Mouse (Mus musculus) embryonic facial prominence, embryonic 10.5 days (tissue): ENCODE measurements around the gene Strn3. TPM values are rescaled to one million over a fixed set of nuclear protein-coding genes. Genes with fewer than 3 reads are reported as not detected.
"Not testable (repeated sequence)": the region's sequence is repeated elsewhere in the genome, so short reads cannot be mapped to it uniquely, and the experiment has no call there.

Experiments used
- DNase-seq: peaks from one replicate; pipeline ENCODE4 v3.0.0-alpha.2; 2017; ENCODE audit warnings: low spot score
- H3K27ac ChIP-seq: fragments of 300-500 bp; sonication (generic); replicated peaks from 2 replicates; pipeline ENCODE4 v1.5.1; 2016; ENCODE audit warnings: mild to moderate bottlenecking
- H3K27me3 ChIP-seq: fragments of 300-500 bp; sonication (generic); replicated peaks from 2 replicates; pipeline ENCODE4 v1.6.1; 2016; ENCODE audit warnings: low read depth, mild to moderate bottlenecking; ENCODE audit not compliant: poor library complexity, severe bottlenecking
- H3K36me3 ChIP-seq: fragments of 300-500 bp; sonication (generic); replicated peaks from 2 replicates; pipeline ENCODE4 v1.6.1; 2016; ENCODE audit warnings: mild to moderate bottlenecking, moderate library complexity
- H3K4me1 ChIP-seq: fragments of 300-500 bp; sonication (generic); 2 replicates; pipeline ENCODE4 v1.6.1; 2016
- H3K4me3 ChIP-seq: fragments of 300-500 bp; sonication (generic); 2 replicates; pipeline ENCODE4 v1.5.1; 2016; ENCODE audit warnings: mild to moderate bottlenecking, moderate library complexity
- H3K9me3 ChIP-seq: fragments of 300-500 bp; sonication (generic); 2 replicates; pipeline ENCODE4 v1.6.1; 2016; ENCODE audit warnings: mild to moderate bottlenecking
- WGBS: fragments of 180-500 bp; shearing (Covaris S2); methylation state at CpG from one replicate; pipeline ENCODE4 v1.1.7; 2016; 5-methylcytosine and 5-hydroxymethylcytosine counted together
- polyA plus RNA-seq: library from polyadenylated mRNA; unstranded; fragments of >200 nt; fragmentation: Nextera tagmentation; extraction: Ambion mirVana; gene quantifications from 2 replicates; pipeline ENCODE4 v1.2.1, GENCODE M21; 2016

Strn3 gene
- polyA plus RNA-seq, 1 experiment from 2014 or later, result 41.3 TPM

DNA sequence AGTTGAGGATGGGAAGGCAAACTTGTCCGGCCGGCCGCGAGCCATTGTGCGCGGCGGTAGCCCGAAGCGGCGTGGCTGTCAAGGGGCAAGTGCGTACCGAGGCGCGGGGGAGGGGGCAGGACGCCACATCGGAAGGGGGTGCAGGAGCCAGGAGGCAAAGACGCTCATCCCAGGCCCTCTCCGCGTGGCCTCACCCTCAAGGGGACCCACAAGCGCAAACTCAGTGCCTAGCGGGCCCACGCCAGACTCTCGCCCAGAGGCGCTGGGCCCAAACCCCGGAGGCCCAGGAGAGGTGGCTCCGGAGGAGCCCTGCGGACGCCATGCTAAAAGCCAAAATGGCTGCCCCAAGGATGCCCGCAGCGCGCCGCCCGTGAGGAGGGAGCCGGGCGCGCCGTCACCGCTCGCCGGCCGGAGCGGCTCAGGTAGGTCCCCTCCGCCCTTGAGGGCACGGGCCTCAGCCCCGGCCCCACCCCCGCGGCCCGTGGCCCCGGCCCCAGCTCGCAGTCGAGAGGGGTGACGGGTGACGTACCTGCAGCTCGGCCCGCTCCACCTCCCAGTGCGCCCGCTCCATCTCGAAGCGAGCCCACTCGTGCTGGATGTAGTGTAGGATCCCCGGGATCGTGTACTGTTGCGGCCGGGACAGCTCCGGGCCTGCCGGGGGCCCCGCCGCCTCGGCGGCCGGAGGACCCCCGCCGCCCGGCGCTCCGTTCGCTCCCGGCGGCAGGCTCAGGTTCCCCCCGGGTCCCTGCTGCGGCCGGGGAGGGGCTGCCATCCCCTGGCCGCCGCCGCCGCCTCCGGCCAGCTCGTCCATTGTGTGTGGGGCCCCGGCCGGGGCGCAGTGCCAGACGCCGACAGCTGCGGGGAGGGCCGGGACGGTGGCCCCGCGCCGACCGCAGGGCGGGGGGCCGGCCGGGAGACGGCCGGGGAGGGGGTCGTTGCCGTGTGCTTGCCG lies 528 bp downstream of the Strn3 start, which contains the start of gene Ap4s1:
Gene Ap4s1 (plus strand): TSS at position 141 of the 952 bp plus-strand sequence.
- H3K27ac ChIP-seq, result peak within 1 kb of the TSS; percentile 100
- peaks cover 17% of the 10 kb centered on the region for H3K4me1 ChIP-seq
- no peaks in the 10 kb centered on the region for H3K27me3 ChIP-seq
- WGBS, result under 1% methylated on average over 108 of the region's 108 CpGs
- DNase-seq, result peak; percentile 84
- no peaks in the 10 kb centered on the region for H3K36me3 ChIP-seq
- H3K9me3 ChIP-seq, result no peaks in the 10 kb centered on the region
- H3K4me3 ChIP-seq, result peak within 1 kb of the TSS; percentile 98

DNA sequence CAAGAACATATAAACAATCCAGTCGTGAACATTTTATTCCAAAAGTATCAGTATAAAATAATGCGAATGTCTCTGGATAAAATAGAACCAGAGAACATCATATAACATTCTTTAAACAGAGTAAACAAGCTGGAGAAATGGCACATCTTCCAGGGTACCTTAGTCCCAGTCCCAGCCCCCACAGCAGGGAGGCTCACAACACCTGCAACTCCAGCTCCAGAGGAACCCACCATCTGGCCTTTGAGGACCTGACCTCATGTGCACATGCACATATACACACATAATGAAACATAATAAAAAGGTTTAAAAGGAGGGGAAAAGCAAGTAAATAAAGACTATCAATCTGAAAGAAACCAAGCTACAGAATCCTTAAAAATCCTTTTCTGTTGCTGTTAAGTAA lies 3.2 kb downstream of the Strn3 start:
- WGBS, result 92% methylated on average over 2 of the region's 2 CpGs
- Histone ChIP-seq H3K9me3 (no peaks in the 10 kb centered on the region), H3K4me3 (no peak overlapping the region), H3K27ac (no peak overlapping the region), H3K4me1 (peaks cover 17% of the 10 kb centered on the region), H3K27me3 (no peaks in the 10 kb centered on the region), H3K36me3 (peaks cover 9% of the 10 kb centered on the region; the same call in 1 of the 2 replicates)
- DNase-seq, result no peak

DNA sequence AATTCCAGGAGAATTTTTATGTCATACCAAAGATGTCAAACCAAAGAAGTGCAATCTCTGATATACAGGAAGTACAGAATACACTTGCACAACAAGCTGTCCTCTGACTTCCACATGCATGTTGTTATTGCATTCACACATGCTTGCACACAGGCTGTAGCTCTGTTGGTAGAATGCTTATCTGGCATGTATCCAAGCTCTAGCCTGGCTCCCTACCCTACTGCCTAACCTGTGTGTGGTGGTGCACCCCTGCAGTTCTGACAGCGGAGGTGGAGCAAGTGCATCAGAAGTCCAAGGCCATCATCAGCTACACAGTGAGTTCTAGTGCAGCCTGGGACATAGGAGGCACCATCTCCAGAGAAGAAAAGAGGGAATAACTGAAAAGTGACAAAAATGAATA lies 12.9 kb downstream of the Strn3 start:
- Histone ChIP-seq H3K27ac (no peak overlapping the region), H3K9me3 (no peaks in the 10 kb centered on the region), H3K36me3 (peaks cover 12% of the 10 kb centered on the region), H3K4me3 (no peak overlapping the region), H3K27me3 (no peaks in the 10 kb centered on the region), H3K4me1 (peaks cover 4% of the 10 kb centered on the region; the same call in 1 of the 2 replicates)
- DNase-seq, result no peak
- WGBS, result 92% methylated on average over 1 of the region's 1 CpGs

DNA sequence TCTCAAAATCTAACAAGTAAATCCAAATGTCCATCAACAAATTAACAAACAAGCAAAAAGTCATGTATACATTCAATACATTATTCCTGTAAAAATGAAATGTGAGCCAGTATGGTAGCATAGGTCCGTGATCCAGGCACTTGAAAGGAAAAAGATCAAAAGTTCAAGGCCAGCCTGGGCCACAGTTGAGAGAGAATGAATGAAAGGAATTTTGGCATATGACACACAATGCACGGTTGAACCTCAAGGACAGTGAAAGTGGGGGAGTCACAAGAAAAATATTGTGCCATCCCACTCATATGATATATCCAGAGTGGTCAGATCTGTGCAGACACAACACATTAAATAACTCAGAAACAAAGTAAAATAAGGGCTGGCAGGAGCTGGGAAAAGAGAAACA lies 15.3 kb downstream of the Strn3 start:
- Histone ChIP-seq H3K4me1 (peaks cover 9% of the 10 kb centered on the region; the same call in 1 of the 2 replicates), H3K36me3 (peaks cover 3% of the 10 kb centered on the region; the same call in 1 of the 2 replicates), H3K27ac (no peak overlapping the region), H3K9me3 (no peaks in the 10 kb centered on the region), H3K4me3 (no peak overlapping the region), H3K27me3 (no peaks in the 10 kb centered on the region)
- DNase-seq, result no peak
- WGBS, result 67% methylated on average over 2 of the region's 2 CpGs

DNA sequence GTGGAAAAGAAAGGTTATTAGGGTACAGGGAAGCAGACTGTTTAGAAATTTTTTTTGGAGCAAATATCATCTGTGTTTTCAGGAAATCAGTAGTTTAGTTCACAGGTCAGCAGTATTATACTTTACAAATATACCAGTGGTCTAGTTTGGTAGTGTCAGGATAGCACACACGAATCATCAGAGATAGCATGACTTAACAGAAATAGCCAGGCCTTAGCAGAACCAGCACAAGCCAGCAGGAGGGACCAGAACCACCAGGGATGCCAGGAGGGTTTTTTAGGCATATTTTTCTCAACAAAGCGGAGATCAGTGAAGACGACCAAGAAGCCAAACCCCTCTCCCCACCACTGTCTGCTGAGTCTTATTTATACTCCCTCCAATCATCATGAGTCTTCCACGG lies 18.4 kb downstream of the Strn3 start:
- DNase-seq, result no peak
- Histone ChIP-seq H3K9me3 (no peaks in the 10 kb centered on the region), H3K36me3 (no peaks in the 10 kb centered on the region), H3K4me1 (peaks cover 9% of the 10 kb centered on the region; the same call in 1 of the 2 replicates), H3K27ac (no peak overlapping the region), H3K4me3 (no peak overlapping the region), H3K27me3 (no peaks in the 10 kb centered on the region)
- 75% methylated on average over 4 of the region's 4 CpGs for WGBS

DNA sequence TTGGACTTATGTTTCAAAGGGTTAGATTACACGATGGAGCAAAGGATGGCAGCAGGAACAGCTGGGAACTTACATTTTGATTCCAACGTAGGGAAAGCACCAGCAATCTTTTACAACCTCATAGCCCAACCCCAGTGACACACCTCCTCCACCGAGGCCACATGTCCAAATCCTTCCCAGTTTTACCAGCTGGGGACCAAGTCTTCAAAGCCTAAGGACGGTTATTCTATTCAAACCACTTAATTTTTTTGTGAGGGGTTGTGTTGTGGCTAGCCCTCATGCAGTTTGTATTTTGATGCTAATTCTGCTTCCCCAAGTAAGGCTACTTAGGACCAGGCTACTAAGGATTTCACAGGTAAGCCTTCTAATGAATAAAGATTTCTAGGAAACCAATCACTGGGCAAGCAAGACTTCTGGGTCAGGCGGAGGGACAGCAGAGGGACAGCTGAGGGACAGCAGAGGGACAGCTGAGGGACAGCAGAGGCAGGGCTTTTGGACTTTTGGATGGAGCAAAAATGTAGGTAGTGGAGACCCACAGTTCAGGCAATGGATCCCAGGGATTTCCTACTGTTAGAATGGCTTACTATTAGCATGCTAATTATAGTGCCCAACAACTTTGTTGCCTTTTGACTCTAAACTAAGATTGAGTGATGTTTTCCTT lies 20.3 kb downstream of the Strn3 start:
- H3K27me3 ChIP-seq, result no peaks in the 10 kb centered on the region
- peaks cover 9% of the 10 kb centered on the region; the same call in 1 of the 2 replicates for H3K4me1 ChIP-seq
- no peak for DNase-seq
- 35% methylated on average over 5 of the region's 5 CpGs for WGBS
- no peak overlapping the region for H3K27ac ChIP-seq
- no peaks in the 10 kb centered on the region for H3K36me3 ChIP-seq
- no peak overlapping the region for H3K4me3 ChIP-seq
- no peaks in the 10 kb centered on the region for H3K9me3 ChIP-seq

DNA sequence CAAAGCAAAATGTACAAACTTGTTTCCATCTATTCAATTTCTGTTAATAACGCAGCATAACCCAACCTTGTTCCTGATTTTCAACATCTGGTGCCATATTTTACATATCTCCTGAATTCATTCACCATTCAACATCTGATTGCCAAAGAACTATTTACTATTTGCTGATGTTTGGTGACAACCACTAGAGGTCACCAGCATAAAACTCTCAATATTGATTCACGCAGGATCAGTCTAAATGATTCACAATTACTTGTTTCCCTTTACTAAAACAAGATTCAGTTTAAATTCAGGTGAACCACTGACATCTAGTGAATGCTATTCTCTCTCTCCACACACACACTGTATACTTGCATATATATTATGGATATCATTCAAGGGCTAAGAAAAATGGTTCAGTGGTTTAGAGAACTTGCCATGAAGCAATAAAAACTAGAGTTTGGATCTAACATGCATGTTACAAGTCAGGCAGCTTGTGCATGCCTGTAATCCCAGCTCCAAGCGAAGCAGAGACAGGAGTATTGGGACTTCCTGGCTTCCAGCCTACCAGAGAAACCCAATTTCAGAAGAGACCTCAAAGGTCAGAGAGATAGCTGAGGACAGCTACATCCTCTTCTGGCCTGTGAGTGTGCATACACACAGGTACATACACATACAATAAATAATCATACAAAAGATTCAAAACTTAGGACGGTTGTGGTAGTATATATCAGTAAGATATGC lies 24.8 kb downstream of the Strn3 start:
- Histone ChIP-seq H3K27me3 (no peaks in the 10 kb centered on the region), H3K9me3 (no peaks in the 10 kb centered on the region), H3K36me3 (no peaks in the 10 kb centered on the region), H3K4me3 (no peak overlapping the region), H3K4me1 (peaks cover 14% of the 10 kb centered on the region), H3K27ac (no peak overlapping the region)
- no peak for DNase-seq
- WGBS, result 82% methylated on average over 4 of the region's 4 CpGs

DNA sequence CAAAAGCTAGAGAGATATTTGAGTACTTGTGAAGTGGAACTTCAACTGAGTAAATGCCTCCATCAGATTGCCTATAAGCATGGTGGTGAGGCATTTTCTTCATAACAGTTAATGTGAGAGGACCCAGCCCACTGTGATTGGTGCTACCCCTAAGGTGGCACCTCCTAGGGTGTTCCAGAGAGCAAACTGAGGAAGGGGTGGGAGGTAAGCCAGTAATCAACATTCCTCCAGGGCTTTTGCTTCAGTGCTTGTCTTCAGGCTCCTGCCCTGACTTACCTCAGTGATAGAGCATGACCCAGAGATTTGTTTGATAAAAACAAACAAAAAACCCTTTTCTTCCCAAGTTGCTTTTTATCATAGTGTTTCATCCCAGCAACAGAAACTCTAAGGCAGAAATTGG lies 27.8 kb downstream of the Strn3 start:
- Histone ChIP-seq H3K27ac (no peak overlapping the region), H3K4me3 (no peak overlapping the region)
- no peak for DNase-seq

DNA sequence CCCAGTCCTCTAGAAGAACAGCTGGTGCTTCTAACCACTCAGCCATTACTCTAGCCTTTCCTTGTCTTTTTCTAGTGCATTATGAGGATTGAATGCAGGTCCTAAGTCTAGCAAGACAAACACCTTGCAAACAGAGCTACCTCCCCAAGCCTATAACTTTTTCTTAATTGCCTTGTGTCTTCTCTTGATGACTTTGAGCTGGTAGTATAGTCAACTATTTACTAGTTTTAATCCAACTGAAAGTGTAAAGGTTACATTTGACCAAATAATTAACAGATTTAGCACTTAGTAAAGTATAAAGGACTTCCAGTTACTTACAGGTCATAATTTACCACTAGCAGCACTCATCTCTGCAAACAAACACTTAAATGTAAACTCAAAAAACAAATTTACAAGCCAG lies 28.7 kb downstream of the Strn3 start:
- H3K9me3 ChIP-seq, result no peaks in the 10 kb centered on the region
- H3K27ac ChIP-seq, result no peak overlapping the region
- peaks cover 14% of the 10 kb centered on the region for H3K4me1 ChIP-seq
- no peak overlapping the region for H3K4me3 ChIP-seq
- no peaks in the 10 kb centered on the region for H3K27me3 ChIP-seq
- DNase-seq, result no peak
- H3K36me3 ChIP-seq, result no peaks in the 10 kb centered on the region

More for the DNA sequence above, 27.8 kb downstream of the Strn3 start:
- Histone ChIP-seq H3K27me3 (no peaks in the 10 kb centered on the region), H3K4me1 (peaks cover 14% of the 10 kb centered on the region), H3K9me3 (no peaks in the 10 kb centered on the region), H3K36me3 (no peaks in the 10 kb centered on the region)

DNA sequence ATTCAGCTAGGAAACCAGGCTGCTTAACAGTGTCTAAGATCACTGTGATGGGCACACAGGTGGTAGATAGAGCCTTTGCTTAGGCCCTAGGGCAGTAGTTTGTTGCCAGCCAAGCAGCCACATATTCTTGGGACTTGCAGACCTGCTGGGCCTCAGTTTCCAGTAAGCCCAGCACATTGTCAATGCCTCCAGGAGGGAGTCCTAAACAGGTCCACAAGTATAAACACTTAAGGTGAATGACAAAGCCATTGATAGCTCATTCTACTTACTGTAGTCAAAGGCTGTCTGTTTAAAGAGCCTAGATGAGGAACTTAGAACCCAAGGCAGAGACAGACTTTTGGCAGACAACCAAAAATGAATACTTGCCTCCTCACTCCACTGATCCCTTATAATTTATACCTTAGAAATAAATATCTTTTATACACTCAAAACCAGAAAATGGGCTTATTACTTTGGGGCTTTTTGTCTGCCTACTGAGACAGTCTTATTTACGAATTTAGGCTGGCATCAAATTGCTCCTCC lies 35.7 kb downstream of the Strn3 start:
- H3K27ac ChIP-seq, result no peak overlapping the region
- peaks cover 33% of the 10 kb centered on the region for H3K36me3 ChIP-seq
- no peaks in the 10 kb centered on the region for H3K4me1 ChIP-seq
- H3K4me3 ChIP-seq, result no peak overlapping the region
- no peak for DNase-seq
- no peaks in the 10 kb centered on the region for H3K9me3 ChIP-seq
- no peaks in the 10 kb centered on the region for H3K27me3 ChIP-seq
- 85% methylated on average over 1 of the region's 1 CpGs for WGBS

DNA sequence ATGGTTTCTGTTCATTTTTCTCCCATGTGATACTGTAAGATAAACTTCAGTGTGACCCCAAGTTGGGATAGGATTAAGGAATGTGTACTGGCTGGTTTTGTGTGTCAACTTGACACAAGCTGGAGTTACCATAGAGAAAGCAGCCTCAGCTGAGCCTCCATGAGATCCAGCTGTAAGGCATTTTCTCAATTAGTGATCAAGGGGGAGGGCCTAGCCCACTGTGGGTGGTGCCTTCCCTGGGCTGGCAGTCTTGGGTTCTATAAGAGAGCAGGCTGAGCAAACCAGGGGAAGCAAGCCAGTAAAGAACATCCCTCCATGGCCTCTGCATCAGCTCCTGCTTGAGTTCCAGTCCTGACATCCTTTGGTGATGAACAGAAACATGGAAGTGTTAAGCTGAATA lies 42.3 kb downstream of the Strn3 start:
- H3K27me3 ChIP-seq, H3K4me3 ChIP-seq, H3K27ac ChIP-seq, H3K9me3 ChIP-seq, H3K4me1 ChIP-seq: not testable (repeated sequence)
- H3K36me3 ChIP-seq, result peaks cover 70% of the 10 kb centered on the region
- DNase-seq, result peak; percentile 50

DNA sequence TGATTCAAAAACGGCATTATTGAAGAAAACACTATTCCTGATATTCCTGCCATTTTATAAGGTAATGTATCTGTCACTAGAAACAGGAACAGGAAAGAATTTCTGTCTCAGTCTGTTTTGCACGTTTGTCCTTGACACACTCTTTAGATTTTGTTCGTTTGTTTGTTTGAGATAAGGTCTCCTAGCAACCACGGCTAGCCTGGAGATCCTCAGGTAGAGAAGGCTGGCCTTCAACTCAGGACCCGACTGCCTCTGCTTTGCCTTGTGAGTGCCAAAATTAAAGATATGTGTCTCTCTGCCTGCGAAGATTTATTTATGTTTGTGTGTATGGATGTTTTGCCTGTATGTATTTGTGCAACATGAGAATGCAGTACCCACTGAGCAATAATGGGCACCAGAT lies 49.8 kb downstream of the Strn3 start:
- no peak for DNase-seq

More for the DNA sequence above, 49.8 kb downstream of the Strn3 start:
- Histone ChIP-seq H3K27ac (no peak overlapping the region), H3K4me3 (no peak overlapping the region), H3K36me3 (peaks cover 29% of the 10 kb centered on the region), H3K27me3 (no peaks in the 10 kb centered on the region), H3K4me1 (no peaks in the 10 kb centered on the region), H3K9me3 (no peaks in the 10 kb centered on the region)
- 74% methylated on average over 6 of the region's 6 CpGs for WGBS
